Mouse (Mus musculus) forebrain, embryonic 11.5 days (tissue): ENCODE data around the gene Wfdc2. TPM values are rescaled to one million over a fixed set of nuclear protein-coding genes. Genes with fewer than 3 reads are reported as not detected.
"Not testable (repeated sequence)": the region's sequence is repeated elsewhere in the genome, so short reads cannot be mapped to it uniquely, and the experiment has no call there.

ENCODE experiments used
- ATAC-seq: fragments of 200-750 bp; cut with Nextera tagmentation; replicated peaks from 2 replicates; pipeline ENCODE4 v1.8.0; 2017; ENCODE audit warnings: moderate TSS enrichment; ENCODE audit not compliant: low FRiP score
- DNase-seq: peaks from one replicate; pipeline ENCODE4 v3.0.0-alpha.2; 2017; ENCODE audit warnings: low spot score
- H3K27ac ChIP-seq: fragments of 300-500 bp; sonication (generic); 2 replicates; pipeline ENCODE4 v1.5.1; 2014; ENCODE audit warnings: low read depth, low read length
- H3K27me3 ChIP-seq: fragments of 300-500 bp; sonication (generic); 2 replicates; pipeline ENCODE4 v1.6.1; 2014; ENCODE audit warnings: mild to moderate bottlenecking, low read length, mixed read lengths; ENCODE audit not compliant: control insufficient read depth, insufficient read depth
- H3K36me3 ChIP-seq: fragments of 300-500 bp; sonication (generic); 2 replicates; pipeline ENCODE4 v1.6.1; 2014; ENCODE audit warnings: mild to moderate bottlenecking, low read length, moderate library complexity, mixed read lengths; ENCODE audit not compliant: control insufficient read depth, insufficient read depth
- H3K4me1 ChIP-seq: fragments of 300-500 bp; sonication (generic); replicated peaks from 2 replicates; pipeline ENCODE4 v1.6.1; 2014; ENCODE audit warnings: low read length, mixed read lengths; ENCODE audit not compliant: control insufficient read depth, insufficient read depth
- H3K4me2 ChIP-seq: fragments of 300-500 bp; sonication (generic); 2 replicates; pipeline ENCODE4 v1.6.1; 2014; ENCODE audit warnings: low read depth, mild to moderate bottlenecking, low read length, moderate library complexity, mixed read lengths; ENCODE audit not compliant: severe bottlenecking
- H3K4me3 ChIP-seq: fragments of 300-500 bp; sonication (generic); 2 replicates; pipeline ENCODE4 v1.5.1; 2014; ENCODE audit warnings: low read depth, low read length
- H3K9ac ChIP-seq: fragments of 300-500 bp; sonication (generic); 2 replicates; pipeline ENCODE4 v1.6.1; 2014; ENCODE audit warnings: low read length
- H3K9me3 ChIP-seq: fragments of 300-500 bp; sonication (generic); 2 replicates; pipeline ENCODE4 v1.6.1; 2016; ENCODE audit warnings: low read length, mixed read lengths; ENCODE audit not compliant: control insufficient read depth
- WGBS: fragments of 180-500 bp; shearing (Covaris S2); extraction: QIAGEN DNeasy Blood & Tissue Kit; methylation state at CpG from one replicate; pipeline ENCODE4 v1.1.7; 2014; 5-methylcytosine and 5-hydroxymethylcytosine counted together
- polyA plus RNA-seq: library from polyadenylated mRNA; unstranded; fragments of >200 nt; fragmentation: Nextera tagmentation; extraction: Ambion mirVana; gene quantifications from 2 replicates; pipeline ENCODE4 v1.2.1, GENCODE M21; 2014

Wfdc2 gene
- polyA plus RNA-seq, 1 experiment from 2014 or later, result 35.1 TPM

DNA sequence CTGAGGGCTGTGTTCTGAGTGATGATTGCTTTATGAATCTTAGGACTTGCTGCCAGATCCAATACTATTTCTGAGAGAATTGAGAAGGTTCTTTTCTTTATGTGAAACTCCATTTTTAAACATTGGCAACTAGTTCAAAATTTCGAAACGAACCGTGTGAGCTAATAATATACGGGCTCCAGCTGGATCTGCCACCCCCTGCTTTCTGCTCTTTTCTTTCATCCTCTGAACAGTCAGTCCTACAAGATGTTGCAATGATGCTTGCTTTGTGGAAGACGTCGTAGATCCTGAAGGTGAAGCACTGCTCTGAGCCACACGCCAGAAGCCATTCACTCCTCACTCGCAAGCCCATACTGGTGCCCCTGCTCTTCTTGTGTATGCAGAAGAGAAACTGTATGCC lies 3.8 kb upstream of the Wfdc2 start:
- no peak overlapping the region for H3K9ac ChIP-seq
- DNase-seq (no peak), ATAC-seq (no peak)
- H3K27me3 ChIP-seq, result no peaks in the 10 kb centered on the region; the same call in 1 of the 2 replicates
- WGBS, result 86% methylated on average over 8 of the region's 8 CpGs
- H3K4me1 ChIP-seq, result peaks cover 10% of the 10 kb centered on the region; the same call in 1 of the 2 replicates
- no peaks in the 10 kb centered on the region for H3K36me3 ChIP-seq
- H3K4me2 ChIP-seq, result no peak overlapping the region
- H3K4me3 ChIP-seq, result no peak overlapping the region
- no peak overlapping the region for H3K27ac ChIP-seq
- no peaks in the 10 kb centered on the region for H3K9me3 ChIP-seq

DNA sequence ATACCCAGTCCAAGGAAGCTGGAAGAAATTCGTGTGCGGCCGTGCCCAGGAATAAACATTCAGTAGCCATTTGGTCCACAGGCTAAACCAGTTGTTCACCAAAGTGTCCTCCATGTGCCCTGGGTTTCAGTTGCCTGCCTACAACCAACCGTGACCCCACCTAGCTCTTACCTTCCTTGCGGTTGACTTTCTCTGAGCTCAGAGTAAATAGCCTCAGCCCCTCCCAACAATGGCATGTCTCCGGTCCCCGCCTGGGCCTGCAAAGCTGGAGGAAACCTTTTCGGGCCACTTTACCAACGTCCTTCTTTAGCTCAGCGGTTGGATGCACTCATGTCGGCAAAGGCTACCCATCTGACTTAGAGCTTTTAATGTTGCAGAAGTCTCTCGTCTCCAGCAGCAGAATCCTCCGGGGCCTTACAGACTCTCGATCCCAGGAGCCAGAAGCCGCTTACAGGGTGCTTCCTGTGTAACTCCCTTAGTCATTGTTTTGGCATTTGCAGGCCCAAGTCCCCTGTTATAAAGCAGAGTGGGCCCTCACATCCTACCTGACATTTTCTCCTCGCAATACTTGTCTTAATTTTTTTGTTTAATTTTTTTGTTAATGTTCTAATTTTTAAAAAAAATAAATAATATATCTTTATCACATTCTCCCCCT lies 3.1 kb upstream of the Wfdc2 start:
- Histone ChIP-seq H3K9ac (no peak overlapping the region), H3K4me3 (no peak overlapping the region), H3K9me3 (no peaks in the 10 kb centered on the region), H3K27me3 (no peaks in the 10 kb centered on the region; the same call in 1 of the 2 replicates), H3K27ac (no peak overlapping the region), H3K4me1 (peaks cover 10% of the 10 kb centered on the region; the same call in 1 of the 2 replicates), H3K36me3 (no peaks in the 10 kb centered on the region), H3K4me2 (no peak overlapping the region)
- ATAC-seq, result no peak
- DNase-seq, result no peak
- WGBS, result 47% methylated on average over 16 of the region's 16 CpGs

DNA sequence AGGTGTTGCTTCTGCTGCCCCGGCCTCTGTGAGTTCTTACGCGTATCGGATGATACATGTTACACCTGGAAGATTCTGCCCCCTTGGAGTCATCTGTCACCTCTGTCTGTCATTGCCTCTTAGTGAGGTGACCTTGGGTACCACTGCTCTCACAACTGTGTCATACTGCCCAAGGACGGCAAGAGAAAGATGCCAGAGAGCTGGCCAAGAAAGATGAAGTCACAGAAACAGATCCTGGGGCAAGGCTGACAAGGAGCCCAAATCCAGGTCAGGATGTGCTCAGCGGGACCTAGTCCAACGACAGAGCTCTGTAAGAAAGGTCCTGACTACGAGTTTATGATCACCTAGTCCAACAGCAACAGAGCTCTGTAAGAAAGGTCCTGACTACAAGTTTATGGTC lies 2.1 kb upstream of the Wfdc2 start:
- no peaks in the 10 kb centered on the region for H3K9me3 ChIP-seq
- no peak overlapping the region for H3K27ac ChIP-seq
- DNase-seq, result no peak
- peaks cover 10% of the 10 kb centered on the region; the same call in 1 of the 2 replicates for H3K4me1 ChIP-seq
- no peak overlapping the region for H3K9ac ChIP-seq
- no peaks in the 10 kb centered on the region for H3K36me3 ChIP-seq
- 92% methylated on average over 8 of the region's 8 CpGs for WGBS
- H3K4me3 ChIP-seq, result no peak overlapping the region
- no peak overlapping the region for H3K4me2 ChIP-seq
- ATAC-seq, result no peak
- no peaks in the 10 kb centered on the region; the same call in 1 of the 2 replicates for H3K27me3 ChIP-seq

DNA sequence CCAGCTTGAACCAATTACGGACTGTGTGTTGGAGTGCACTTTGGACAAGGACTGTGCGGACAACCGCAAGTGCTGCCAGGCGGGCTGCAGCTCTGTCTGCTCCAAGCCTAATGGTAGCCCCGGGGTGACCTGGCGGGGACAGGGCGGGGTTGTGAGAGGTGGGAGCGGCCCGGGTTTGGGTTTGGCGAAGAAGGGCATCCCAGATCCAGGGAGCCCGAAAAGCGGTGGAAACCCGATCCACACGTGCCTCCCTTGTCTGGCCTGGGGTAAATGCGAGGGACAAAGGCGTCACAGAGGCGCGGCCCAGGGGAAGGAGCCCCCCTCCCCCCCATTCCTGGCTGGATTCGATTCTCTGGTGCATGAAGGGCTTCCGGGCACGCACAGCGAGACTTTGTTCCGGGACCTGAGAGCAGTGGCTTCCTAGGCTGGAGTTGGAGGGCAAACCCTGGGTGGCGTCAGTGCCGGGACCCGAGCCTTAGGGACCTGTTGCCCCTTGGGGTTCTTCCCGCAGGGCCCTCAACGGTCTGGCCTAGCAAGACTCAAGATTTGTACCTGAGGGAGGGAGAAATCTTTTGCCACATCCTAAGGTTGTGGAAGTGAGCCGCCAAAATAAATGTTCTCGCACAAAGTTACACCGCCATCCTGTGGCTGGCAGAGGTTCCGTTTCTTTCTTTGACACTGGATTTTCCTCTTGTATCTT lies 1.3 kb downstream of the Wfdc2 start:
- peak overlapping the region; percentile 88 for H3K4me2 ChIP-seq
- under 1% methylated on average over 32 of the region's 32 CpGs for WGBS
- no peaks in the 10 kb centered on the region; the same call in 1 of the 2 replicates for H3K27me3 ChIP-seq
- H3K9me3 ChIP-seq, result no peaks in the 10 kb centered on the region
- peaks cover 10% of the 10 kb centered on the region; the same call in 1 of the 2 replicates for H3K4me1 ChIP-seq
- no peak overlapping the region for H3K27ac ChIP-seq
- peak overlapping the region; percentile 79 for H3K9ac ChIP-seq
- H3K36me3 ChIP-seq, result no peaks in the 10 kb centered on the region; the same call in 1 of the 2 replicates
- DNase-seq (peak; percentile 82), ATAC-seq (peak; percentile 77)
- peak overlapping the region; percentile 42 for H3K4me3 ChIP-seq

DNA sequence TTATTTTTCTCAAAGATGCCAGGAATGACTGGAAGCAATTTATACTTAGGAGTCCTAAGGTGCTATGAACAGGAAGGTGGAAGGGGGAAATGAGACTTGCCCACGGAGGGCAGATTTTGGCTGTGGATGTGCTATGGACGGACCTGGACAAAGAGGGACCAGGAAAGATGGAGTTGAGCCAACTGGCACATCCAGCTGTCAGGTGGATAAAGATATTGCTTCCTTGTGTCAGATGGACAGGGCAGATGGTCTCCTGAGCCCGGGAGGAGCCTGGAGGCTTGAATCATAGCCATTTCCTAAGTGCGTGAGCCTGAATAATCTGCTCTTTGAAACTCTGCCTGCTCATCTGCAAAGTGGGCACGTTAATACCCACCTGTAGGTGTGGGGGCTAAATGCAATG lies 2.1 kb downstream of the Wfdc2 start:
- no peak for DNase-seq
- H3K9ac ChIP-seq, result no peak overlapping the region
- peaks cover 10% of the 10 kb centered on the region; the same call in 1 of the 2 replicates for H3K4me1 ChIP-seq
- no peaks in the 10 kb centered on the region; the same call in 1 of the 2 replicates for H3K27me3 ChIP-seq
- H3K27ac ChIP-seq, result no peak overlapping the region
- WGBS, result 89% methylated on average over 5 of the region's 5 CpGs
- H3K4me3 ChIP-seq, result no peak overlapping the region
- H3K9me3 ChIP-seq, result no peaks in the 10 kb centered on the region
- H3K4me2 ChIP-seq, result no peak overlapping the region
- ATAC-seq, result no peak
- H3K36me3 ChIP-seq, result no peaks in the 10 kb centered on the region; the same call in 1 of the 2 replicates

DNA sequence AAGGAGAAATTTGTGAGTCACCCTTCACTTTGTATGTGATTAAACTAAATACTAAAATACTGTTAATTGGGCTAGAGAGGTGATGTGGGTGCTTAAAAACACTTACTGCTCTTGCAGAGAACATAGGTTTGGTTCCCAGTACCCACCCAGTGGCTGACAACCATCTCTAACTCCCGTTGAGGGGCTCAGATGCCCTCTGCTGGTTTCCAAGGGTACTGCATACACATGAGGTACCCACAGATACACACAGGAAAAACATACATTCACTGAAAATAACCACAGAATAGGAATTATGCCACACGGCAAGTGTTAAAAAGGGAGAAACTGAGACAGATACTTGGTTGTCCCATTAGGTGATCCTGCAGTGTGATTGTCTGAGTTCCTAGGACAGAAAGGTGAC lies 4.8 kb downstream of the Wfdc2 start:
- no peak overlapping the region for H3K9ac ChIP-seq
- H3K4me1 ChIP-seq, result peaks cover 10% of the 10 kb centered on the region; the same call in 1 of the 2 replicates
- H3K4me3 ChIP-seq, result no peak overlapping the region
- ATAC-seq, result no peak
- 86% methylated on average over 2 of the region's 2 CpGs for WGBS
- DNase-seq, result no peak
- H3K27ac ChIP-seq, result no peak overlapping the region
- H3K36me3 ChIP-seq, result no peaks in the 10 kb centered on the region; the same call in 1 of the 2 replicates
- H3K27me3 ChIP-seq, result no peaks in the 10 kb centered on the region
- H3K9me3 ChIP-seq, result no peaks in the 10 kb centered on the region
- no peak overlapping the region for H3K4me2 ChIP-seq

DNA sequence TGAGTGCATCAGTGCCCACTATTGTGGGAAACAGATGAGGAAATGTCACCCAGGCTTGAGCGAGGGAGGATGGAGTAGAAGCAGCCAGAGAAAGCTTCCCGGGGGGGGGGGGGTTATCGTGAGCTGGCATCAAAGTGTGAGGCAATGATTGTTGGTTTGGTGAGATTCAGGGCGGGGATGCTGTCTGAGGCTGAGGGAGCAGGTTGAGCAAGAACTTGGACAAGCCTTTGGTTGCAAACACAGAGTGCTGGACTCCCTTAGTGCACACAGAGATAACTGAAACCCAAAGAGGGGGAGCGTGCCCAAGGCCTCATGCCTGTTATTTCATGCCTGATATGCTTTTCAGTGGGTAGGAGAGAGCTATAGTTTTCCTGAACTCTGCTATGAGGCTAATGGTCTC lies 5.2 kb downstream of the Wfdc2 start:
- no peak overlapping the region for H3K27ac ChIP-seq
- no peaks in the 10 kb centered on the region for H3K27me3 ChIP-seq
- H3K4me2 ChIP-seq, result no peak overlapping the region
- peaks cover 8% of the 10 kb centered on the region; the same call in 1 of the 2 replicates for H3K4me1 ChIP-seq
- H3K9ac ChIP-seq, result no peak overlapping the region
- H3K36me3 ChIP-seq, result no peaks in the 10 kb centered on the region; the same call in 1 of the 2 replicates
- ATAC-seq (no peak), DNase-seq (no peak)
- no peaks in the 10 kb centered on the region for H3K9me3 ChIP-seq
- 91% methylated on average over 5 of the region's 5 CpGs for WGBS
- no peak overlapping the region for H3K4me3 ChIP-seq

DNA sequence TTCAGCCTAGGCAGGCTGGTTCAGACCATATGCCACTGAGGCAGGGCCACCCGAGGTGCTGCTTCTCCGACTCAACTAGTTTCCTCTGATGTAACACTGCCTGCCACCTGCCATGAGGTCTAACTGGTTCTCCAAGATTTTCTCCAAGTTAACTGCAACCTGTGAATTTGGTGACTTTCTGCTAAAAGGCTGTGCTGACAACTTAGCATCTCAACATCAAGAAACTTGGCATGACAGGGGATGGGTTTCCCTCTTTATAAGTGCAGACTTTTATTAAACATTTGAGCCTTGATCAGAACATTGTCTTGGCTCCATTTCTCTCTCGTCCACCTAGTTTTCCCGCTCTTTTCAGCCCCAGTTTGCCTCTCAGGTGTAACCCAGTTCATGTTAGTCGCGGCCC lies 11.1 kb downstream of the Wfdc2 start, which contains the start of gene Spint3:
TSS of gene Spint3 (minus strand) at position 101 of the 400 bp plus-strand sequence.
- ATAC-seq, H3K4me3 ChIP-seq, H3K4me2 ChIP-seq, H3K4me1 ChIP-seq, H3K27me3 ChIP-seq, H3K36me3 ChIP-seq, H3K27ac ChIP-seq, DNase-seq, H3K9me3 ChIP-seq, H3K9ac ChIP-seq: not testable (repeated sequence)
- 84% methylated on average over 6 of the region's 6 CpGs for WGBS
